Mouse (Mus musculus) ovary, adult 18-20 months (tissue): ENCODE measurements around the gene Npw.
"Not testable (repeated sequence)": the region's sequence is repeated elsewhere in the genome, so short reads cannot be mapped to it uniquely, and the experiment has no call there.

Experiments used
- DNase-seq: peaks from one replicate; pipeline ENCODE4 v3.0.0; 2022; ENCODE audit warnings: low spot score, mixed read lengths

Npw gene

DNA sequence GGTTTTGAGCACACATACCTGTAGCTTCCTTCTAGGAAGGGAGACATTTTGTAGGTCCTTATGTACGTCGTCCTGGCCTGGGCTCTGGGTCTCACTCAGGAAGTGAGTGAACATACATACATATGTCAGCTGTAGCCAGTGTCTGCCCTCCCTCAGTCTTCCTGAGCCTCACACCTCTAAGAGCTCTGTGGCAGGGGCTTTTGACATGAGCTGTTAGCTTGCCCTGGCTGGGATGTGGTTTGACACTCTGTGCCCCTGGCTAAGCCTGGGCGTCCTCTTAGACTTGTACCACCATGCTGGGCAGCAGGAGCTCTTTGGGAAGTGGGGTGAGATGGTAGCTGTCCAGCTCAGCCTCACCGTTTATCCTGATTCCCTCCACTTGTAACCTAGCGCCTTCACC lies 13.1 kb upstream of the Npw start:
- no peak for DNase-seq

- no peak for DNase-seq
These were observed 12.1 kb upstream of the Npw start for GRCm38 (mm10) chr17:24670246-24670844.

DNA sequence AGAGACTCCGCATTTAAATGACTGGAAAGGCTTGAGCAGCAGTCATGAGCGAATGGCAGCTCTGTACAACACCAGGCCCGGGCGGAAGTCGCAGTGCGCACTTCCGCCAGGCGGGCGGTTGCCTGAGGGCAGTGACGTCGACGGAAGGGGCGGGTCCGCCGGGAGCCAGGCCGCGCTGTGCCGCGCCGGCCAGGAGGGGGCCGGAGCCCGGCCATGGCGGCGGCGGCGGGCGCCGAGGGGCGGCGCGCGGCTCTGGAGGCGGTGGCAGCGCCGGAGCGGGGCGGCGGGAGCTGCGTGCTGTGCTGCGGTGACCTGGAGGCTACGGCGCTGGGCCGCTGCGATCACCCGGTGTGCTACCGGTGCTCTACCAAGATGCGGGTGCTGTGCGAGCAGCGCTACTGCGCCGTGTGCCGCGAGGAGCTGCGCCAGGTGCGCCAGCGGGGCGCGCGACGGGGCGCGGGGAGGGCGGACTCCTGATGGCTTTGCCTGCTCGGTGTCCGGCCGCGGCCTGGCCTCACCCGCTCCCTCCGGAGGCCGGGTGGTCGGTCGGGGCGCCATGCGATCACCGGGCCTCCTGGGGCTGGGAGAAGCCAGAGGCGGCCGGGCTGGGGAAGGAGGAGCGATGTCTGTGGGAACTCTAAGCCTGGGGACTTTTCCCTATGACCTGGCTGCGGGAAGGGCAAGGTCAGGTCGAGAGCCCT lies 11.4 kb upstream of the Npw start, which contains the start of gene Zfp598:
Gene Zfp598 (plus strand): TSS at position 143 of the 701 bp plus-strand sequence.
- peak; percentile 87 for DNase-seq

DNA sequence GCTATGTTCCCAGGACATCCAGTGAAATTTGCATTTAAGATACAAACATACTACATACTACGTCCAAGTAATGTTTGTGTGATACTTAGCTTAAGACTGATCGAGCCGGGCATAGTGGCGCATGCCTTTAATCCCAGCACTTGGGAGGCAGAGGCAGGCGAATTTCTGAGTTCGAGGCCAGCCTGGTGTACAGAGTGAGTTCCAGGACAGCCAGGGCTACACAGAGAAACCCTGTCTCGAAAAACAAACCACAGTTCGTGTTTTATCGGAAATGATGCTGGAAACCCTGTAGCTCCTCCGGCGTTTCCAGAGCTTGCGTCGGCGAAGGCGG lies 10.9 kb upstream of the Npw start:
- not testable (repeated sequence) for DNase-seq

DNA sequence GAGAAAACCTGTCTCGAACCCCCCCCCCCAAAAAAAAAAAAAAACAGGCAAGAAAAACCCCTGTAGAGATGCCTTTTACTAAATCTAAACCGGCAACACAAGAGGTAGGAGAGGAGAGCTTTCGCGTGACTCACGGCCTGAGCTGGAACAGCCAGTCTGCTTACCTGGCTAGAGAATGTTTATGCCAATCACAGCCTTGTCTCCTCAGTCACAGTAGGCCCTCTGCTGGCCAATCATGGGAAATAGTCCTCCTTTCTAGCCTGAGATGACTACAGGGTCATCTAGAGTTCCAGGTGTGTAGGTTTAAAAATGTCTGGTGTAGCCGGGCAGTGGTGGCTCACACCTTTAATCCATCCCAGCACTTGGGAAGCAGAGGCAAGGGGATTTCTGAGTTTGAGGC lies 9.2 kb upstream of the Npw start:
- no peak for DNase-seq

DNA sequence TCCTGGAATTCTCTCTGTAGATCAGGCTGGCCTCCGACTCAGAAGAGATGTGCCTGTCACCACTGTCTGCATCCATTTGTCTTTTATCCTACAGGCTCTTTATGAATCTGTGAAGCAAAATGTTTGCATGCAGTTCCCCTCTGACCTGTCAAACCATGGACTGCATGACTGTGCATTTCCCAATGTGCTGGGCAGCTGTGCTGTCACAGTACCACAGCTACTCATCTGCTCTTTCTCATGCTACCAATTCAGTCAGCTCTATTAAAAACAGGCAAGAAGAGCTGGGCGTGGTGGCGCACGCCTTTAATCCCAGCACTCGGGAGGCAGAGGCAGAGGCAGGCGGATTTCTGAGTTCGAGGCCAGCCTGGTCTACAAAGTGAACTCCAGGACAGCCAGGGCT lies 8.8 kb upstream of the Npw start:
- DNase-seq, result not testable (repeated sequence)

DNA sequence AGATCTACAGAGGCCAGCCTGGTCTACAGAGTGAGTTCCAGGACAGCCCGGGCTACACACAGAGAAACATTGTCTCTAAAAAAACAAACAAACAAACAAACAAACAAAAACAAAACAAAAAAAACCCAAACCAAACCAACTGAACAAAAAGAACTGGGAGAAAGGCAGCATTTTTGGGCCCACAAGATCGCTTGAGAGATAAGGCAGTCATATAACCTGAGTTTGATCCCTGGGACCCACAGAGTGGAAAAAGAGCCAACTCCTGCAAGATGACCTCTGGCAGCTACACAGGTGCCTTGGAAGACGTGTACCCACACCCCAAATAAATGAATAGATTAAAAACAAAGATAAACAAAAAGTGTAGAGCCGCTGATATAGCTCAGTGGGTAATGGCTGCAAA lies 3.3 kb downstream of the Npw start:
- DNase-seq, result no peak

DNA sequence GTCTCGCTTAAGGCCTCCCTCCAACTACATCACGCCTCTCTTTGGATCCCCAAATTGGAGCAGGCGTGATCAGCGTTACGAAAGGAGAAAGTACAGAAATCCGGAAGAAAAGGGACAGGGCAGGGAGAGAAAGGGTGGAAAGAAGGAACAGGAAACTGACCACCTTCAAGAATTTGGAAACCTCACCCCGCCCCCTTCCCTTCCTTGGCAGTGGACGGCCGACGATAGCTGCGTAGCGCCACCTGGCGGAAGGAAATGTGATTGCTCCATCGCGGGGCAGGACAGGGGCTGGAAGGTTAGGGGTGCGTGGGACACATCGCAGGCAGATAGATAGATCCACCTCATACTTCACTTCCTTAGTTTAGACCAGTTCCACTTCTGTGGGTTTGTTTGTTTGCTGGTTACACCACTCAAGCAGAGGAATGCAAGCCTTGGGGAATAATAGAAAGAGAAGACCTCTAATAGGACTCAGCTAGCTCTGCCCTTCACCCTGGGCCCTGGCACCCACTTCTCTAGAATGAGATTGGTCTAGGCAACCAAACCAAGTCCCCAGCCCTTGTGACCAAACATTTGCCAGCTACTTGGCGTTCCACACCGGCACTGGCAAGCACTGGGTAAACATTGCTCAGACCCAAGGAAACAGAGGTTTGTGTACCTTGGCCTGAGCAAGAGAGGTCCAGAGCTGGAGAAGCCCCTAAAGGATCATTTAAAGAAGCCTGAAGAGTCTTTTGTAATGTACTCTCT lies 4.1 kb downstream of the Npw start:
- no peak for DNase-seq

GRCm38 (mm10) chr17:24651835-24652234 lies 6.4 kb downstream of the Npw start:
- DNase-seq, result no peak

GRCm38 (mm10) chr17:24650766-24651165 lies 7.5 kb downstream of the Npw start:
- no peak for DNase-seq

GRCm38 (mm10) chr17:24650070-24650616 lies 8.1 kb downstream of the Npw start, which contains the start of gene Slc9a3r2:
TSS of gene Slc9a3r2 (minus strand) at chr17:24650327.
- no peak for DNase-seq

GRCm38 (mm10) chr17:24649581-24650069 lies 8.6 kb downstream of the Npw start:
- no peak for DNase-seq

GRCm38 (mm10) chr17:24648731-24649377 lies 9.4 kb downstream of the Npw start:
- no peak for DNase-seq

GRCm38 (mm10) chr17:24647493-24647892 lies 10.8 kb downstream of the Npw start:
- DNase-seq, result no peak

- no peak for DNase-seq
These were observed 11.9 kb downstream of the Npw start for GRCm38 (mm10) chr17:24646381-24646780.

- no peak for DNase-seq
These were observed 12.3 kb downstream of the Npw start for GRCm38 (mm10) chr17:24645916-24646315.

- no peak for DNase-seq
These were observed 13.2 kb downstream of the Npw start for GRCm38 (mm10) chr17:24644875-24645721.

DNA sequence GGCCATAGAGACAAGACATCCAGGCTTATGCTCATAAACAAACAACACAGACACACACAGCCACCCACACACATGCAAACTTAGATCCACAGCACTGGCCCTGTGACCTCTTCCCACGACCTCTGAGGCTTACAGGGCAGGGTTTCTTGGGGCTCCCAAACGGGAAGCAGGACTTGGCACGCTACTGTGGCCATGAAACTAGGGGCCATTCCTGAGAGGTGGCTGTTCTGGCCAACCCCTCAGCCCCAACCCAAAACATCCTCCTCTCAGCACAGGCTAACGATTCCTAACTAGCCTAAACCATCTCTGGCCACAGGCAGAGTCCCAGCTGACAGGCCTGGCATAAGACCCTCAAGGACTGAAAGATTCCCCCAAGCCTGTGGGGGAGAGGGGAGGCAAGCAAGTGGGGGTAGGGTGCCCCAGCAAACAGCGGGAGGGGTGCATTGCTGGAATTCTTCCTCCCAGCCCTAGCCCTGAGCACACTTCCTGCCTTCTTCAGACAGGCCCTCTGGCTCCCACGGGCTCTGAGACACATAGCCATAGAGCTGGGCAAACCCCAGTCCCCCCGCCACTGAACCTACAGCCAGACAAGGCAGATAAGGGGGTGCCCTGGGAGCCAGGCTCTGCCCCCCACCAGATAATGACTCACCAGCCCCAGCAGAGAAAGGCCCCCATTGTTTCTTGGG lies 14.1 kb downstream of the Npw start:
- DNase-seq, result no peak

- no peak for DNase-seq
These were observed 15.4 kb downstream of the Npw start for GRCm38 (mm10) chr17:24642791-24643343.

GRCm38 (mm10) chr17:24641944-24642343 lies 16.3 kb downstream of the Npw start:
- no peak for DNase-seq
